Mouse (Mus musculus) CH12.LX (cell line): ENCODE measurements at regions not wholly inside any gene's neighbourhood (a gene's known extent, or its start where the extent isn't known, plus 50 kb on each side); places are given as distances from the start of the nearest gene placed in this dataset.
A peak's percentile ranks its signal among the peaks of the same experiment; 100 is the strongest.

ENCODE experiments used
- DNase-seq: peaks from one replicate; pipeline ENCODE4 v3.0.0-alpha.2; 2013; ENCODE audit errors: extremely low read depth
- H3K27ac ChIP-seq: 2 replicates; pipeline ENCODE4 v1.5.1; 2012; ENCODE audit warnings: low read depth, mild to moderate bottlenecking, control low read depth, moderate library complexity; ENCODE audit not compliant: insufficient read depth
- H3K27me3 ChIP-seq: replicated peaks from 2 replicates; pipeline ENCODE3; 2012; ENCODE audit warnings: inconsistent platforms
- H3K36me3 ChIP-seq, 2 experiments: replicated peaks in 1 of 2; 2 replicates each; pipeline versions ENCODE3 to v1.6.1; 2012; ENCODE audit warnings: inconsistent platforms in 1 of 2, low read length in 1 of 2, mild to moderate bottlenecking in 1 of 2, mixed read lengths in 1 of 2, moderate library complexity in 1 of 2; ENCODE audit not compliant: control insufficient read depth in 1 of 2, insufficient read depth in 1 of 2
- H3K4me1 ChIP-seq, 2 experiments: 2 replicates each; pipeline ENCODE4 v1.6.1; 2012; ENCODE audit warnings: inconsistent platforms in 1 of 2, moderate library complexity in 1 of 2; ENCODE audit not compliant: insufficient read depth in 2 of 2, control insufficient read depth in 1 of 2
- H3K4me2 ChIP-seq: 2 replicates; pipeline ENCODE4 v1.6.1; 2012; ENCODE audit warnings: low read depth, mild to moderate bottlenecking, control low read depth; ENCODE audit not compliant: poor library complexity, insufficient read depth, severe bottlenecking
- H3K4me3 ChIP-seq, 3 experiments: fragments of 150-350 bp in 1 of 3; sonication (generic) in 1 of 3; replicated peaks in 1 of 3; 2 replicates each; pipeline versions ENCODE3 to v1.5.1; 2011 to 2012; ENCODE audit warnings: low read depth in 2 of 3, low read length in 2 of 3, mild to moderate bottlenecking in 2 of 3, moderate library complexity in 2 of 3, control low read depth in 1 of 3, improper control_type of control experiment in 1 of 3, inconsistent platforms in 1 of 3, mixed read lengths in 1 of 3; ENCODE audit not compliant: poor library complexity in 1 of 3
- H3K79me2 ChIP-seq: replicated peaks from 2 replicates; pipeline ENCODE4 v1.6.1; 2012; ENCODE audit warnings: mild to moderate bottlenecking, moderate library complexity; ENCODE audit not compliant: control insufficient read depth, poor library complexity, insufficient read depth, severe bottlenecking; ENCODE audit errors: extremely low read depth
- H3K9ac ChIP-seq: 2 replicates; pipeline ENCODE4 v1.6.1; 2012; ENCODE audit warnings: low read depth, mild to moderate bottlenecking, control low read depth, moderate library complexity; ENCODE audit not compliant: insufficient read depth
- H3K9me3 ChIP-seq: replicated peaks from 2 replicates; pipeline ENCODE3; 2012; ENCODE audit warnings: low read length, inconsistent platforms, mixed read lengths
- CHD2 ChIP-seq: IDR thresholded peaks from 2 replicates; pipeline ENCODE4 v1.6.1; 2011; ENCODE audit warnings: low read length, improper control_type of control experiment
- ELF1 ChIP-seq: IDR thresholded peaks from 2 replicates; pipeline ENCODE4 v1.6.1; 2014; ENCODE audit warnings: low read depth, mild to moderate bottlenecking, inconsistent platforms, low read length, improper control_type of control experiment
- HCFC1 ChIP-seq: IDR thresholded peaks from 2 replicates; pipeline ENCODE4 v1.6.1; 2012; ENCODE audit warnings: low read depth, mild to moderate bottlenecking, inconsistent platforms, low read length, improper control_type of control experiment
- JUND ChIP-seq: conservative IDR thresholded peaks from 2 replicates; pipeline ENCODE4 v1.6.1; 2011; ENCODE audit warnings: low read depth, low read length, improper control_type of control experiment
- MAFK ChIP-seq: IDR thresholded peaks from 2 replicates; pipeline ENCODE4 v1.6.1; 2011; ENCODE audit warnings: low read length, improper control_type of control experiment; ENCODE audit not compliant: insufficient replicate concordance
- MAX ChIP-seq: IDR thresholded peaks from 2 replicates; pipeline ENCODE4 v1.6.1; 2011; ENCODE audit warnings: low read length, improper control_type of control experiment
- POLR2A ChIP-seq: IDR thresholded peaks from 2 replicates; pipeline ENCODE4 v1.6.1; 2011; ENCODE audit warnings: low read depth, mild to moderate bottlenecking, improper control_type of control experiment, low read length
- ZNF384 ChIP-seq: IDR thresholded peaks from 2 replicates; pipeline ENCODE4 v1.6.1; 2012; ENCODE audit warnings: low read depth, low read length, improper control_type of control experiment, inconsistent platforms
- dilution Hi-C: fragments of 300-500 bp; cut with MboI; formaldehyde crosslinking; loops from 2 replicates; pipeline ENCODE4 v1.14.3; 2020; ENCODE audit warnings: low sequenced_read_pairs; ENCODE audit not compliant: extremely low pct_unique_long_range_greater_than_20kb, extremely low pct_ligation_motif_present
- in situ Hi-C: fragments of 300-500 bp; cut with MboI; formaldehyde crosslinking; loops from 3 replicates; pipeline ENCODE4 v1.14.3; 2019; ENCODE audit warnings: low sequenced_read_pairs, low pct_ligation_motif_present, low pct_unique_long_range_greater_than_20kb, mixed read lengths

DNA sequence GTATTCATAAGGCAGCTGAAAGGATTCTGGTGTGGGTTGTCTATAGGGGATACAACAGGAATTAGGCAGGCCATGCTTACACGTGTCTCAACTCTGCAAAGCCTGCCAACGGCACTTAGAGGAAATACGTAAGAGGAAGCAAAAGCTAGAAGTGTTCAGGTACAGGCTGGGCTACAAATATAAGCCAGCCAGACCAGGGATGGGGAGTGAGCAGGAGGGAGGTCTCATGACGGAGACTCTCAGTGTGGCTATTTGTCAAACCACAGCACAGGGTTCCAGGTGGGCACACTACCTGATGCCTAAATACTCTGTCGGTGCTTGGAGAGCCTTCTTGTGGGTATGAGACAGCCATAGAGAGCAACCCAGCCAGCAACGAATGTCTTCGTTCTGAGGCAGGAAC is 210.1 kb downstream of the Zfp36l1 start:
- H3K79me2 ChIP-seq: no peaks in the 10 kb centered on the region
- H3K9me3 ChIP-seq: peaks cover 3% of the 10 kb centered on the region
- no peaks in the 10 kb centered on the region for H3K27me3 ChIP-seq
- H3K4me1 ChIP-seq: peaks cover 12 to 55% of the 10 kb centered on the region in 2 experiments
- no peaks in the 10 kb centered on the region for H3K36me3 ChIP-seq
- no peak overlapping the region for H3K4me3 ChIP-seq
- 0 out of 2 replicates have a peak, but pooled peaks have one; percentile 21 for TF ChIP-seq MAX
- no peak for TF ChIP-seq MAFK
- TF ChIP-seq, all 38 proteins: peak for 1
- dilution Hi-C loops: no loop called here
- Histone ChIP-seq H3K9ac (no peak overlapping the region), H3K4me2 (no peak overlapping the region), H3K27ac (no peak overlapping the region)
- DNase-seq: no peak
- in situ Hi-C loops: no loop called here

DNA sequence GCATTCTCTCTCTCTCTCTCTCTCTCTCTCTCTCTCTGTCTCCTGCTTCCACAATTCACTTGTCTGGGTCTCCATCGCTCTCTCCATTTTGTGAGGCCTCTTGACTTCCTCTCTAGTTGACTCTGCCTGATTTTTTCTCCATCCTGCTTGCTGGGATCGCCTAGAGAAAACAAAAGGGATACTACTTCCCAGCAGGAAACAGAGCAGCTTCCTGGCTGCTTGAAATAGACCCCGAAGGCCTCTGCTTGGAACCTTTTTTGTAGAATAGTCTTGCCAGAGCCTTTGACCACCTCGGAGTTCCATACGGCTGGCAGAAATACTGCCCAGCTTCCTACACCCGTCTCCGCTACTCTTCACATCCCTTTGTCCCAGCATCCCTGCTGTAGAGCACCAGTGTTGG is 210.7 kb downstream of the Zfp36l1 start:
- no peak for DNase-seq
- dilution Hi-C loops: no loop called here
- in situ Hi-C loops: no loop called here
- H3K36me3 ChIP-seq: no peaks in the 10 kb centered on the region
- H3K4me1 ChIP-seq: peaks cover 12 to 58% of the 10 kb centered on the region in 2 experiments
- H3K4me3 ChIP-seq: no peak overlapping the region
- H3K79me2 ChIP-seq: no peaks in the 10 kb centered on the region
- H3K9ac ChIP-seq: no peak overlapping the region
- no peak overlapping the region for H3K27ac ChIP-seq
- peaks cover 3% of the 10 kb centered on the region for H3K9me3 ChIP-seq
- TF ChIP-seq POLR2A (no peak), JUND (no peak)
- no peaks in the 10 kb centered on the region for H3K27me3 ChIP-seq
- H3K4me2 ChIP-seq: no peak overlapping the region

DNA sequence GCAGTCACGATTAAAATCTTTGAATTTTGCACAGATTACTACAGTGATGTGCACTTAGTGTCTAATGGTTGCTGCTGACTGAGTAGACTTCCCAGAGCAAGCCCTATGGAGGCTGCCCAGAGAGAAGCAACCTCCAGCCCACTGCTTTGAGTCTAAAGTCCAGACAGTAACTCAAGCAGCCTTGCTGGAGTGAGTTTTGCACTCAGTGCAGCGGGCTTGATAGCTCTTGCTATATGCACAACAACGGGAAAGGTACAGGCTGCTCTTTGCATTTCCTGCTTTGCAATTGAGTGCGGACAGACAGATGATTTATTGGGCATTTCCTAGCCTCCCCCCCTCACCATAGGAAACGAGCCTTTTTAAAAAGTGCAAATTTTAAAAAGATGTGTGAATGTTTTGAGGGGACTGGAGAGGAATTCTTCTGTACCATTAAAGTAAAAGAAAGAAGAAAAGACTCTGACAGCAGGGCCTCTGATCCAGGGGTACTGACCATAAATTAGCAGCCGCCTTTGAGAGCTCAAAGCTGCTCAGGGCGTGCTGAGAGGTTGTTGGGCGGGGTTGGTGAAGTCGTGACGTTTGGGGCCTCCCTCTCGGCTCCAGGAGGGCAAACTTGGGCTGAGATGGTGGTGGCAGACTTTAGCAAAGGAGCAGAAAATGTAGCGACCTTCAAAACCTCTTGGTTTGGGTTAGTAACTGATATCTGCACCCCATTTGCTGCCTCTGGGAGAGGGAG is 214.4 kb downstream of the Zfp36l1 start:
- Histone ChIP-seq H3K79me2 (no peaks in the 10 kb centered on the region), H3K27me3 (no peaks in the 10 kb centered on the region), H3K4me3 (no peak overlapping the region), H3K36me3 (no peaks in the 10 kb centered on the region), H3K4me1 (peaks cover 6 to 23% of the 10 kb centered on the region in 2 experiments; a peak in 3 of 4 replicates), H3K4me2 (no peak overlapping the region), H3K27ac (no peak overlapping the region), H3K9me3 (peaks cover 3% of the 10 kb centered on the region), H3K9ac (no peak overlapping the region)
- in situ Hi-C loops (no loop called here), dilution Hi-C loops (no loop called here)
- TF ChIP-seq ELF1 (no peak), ZNF384 (no peak), MAFK (no peak), CHD2 (no peak), MAX (no peak), HCFC1 (no peak)
- no peak for DNase-seq
